Mouse (Mus musculus): ENCODE measurements around the gene Neurl4. TPM values are rescaled to one million over a fixed set of nuclear protein-coding genes. Genes with fewer than 3 reads are reported as not detected.
"Not testable (repeated sequence)": the region's sequence is repeated elsewhere in the genome, so short reads cannot be mapped to it uniquely, and the experiment has no call there.

Gene Neurl4
- polyA plus RNA-seq, 1 experiment from 2014 or later = 16.7 TPM

- under 1% methylated on average over 33 of the region's 34 CpGs for WGBS
Measured at GRCm38 (mm10) chr11:69948066-69948762, 47.3 kb downstream of the Neurl4 start, which contains the start of gene Slc2a4. Slc2a4 (minus strand) TSS chr11:69948188.

GRCm38 (mm10) chr11:69948763-69949150 lies 47.9 kb downstream of the Neurl4 start:
- DNase-seq (ENCODE audit: low spot score) = peak; percentile 90
- WGBS = 0% methylated on average over 14 of the region's 14 CpGs
- Histone ChIP-seq H3K27me3 (replicated peaks; ENCODE audit: control insufficient read depth, insufficient read depth, low read length) (no peaks in the 10 kb centered on the region), H3K9me3 (replicated peaks; ENCODE audit: control insufficient read depth, low read length) (no peaks in the 10 kb centered on the region), H3K36me3 (ENCODE audit: control insufficient read depth, insufficient read depth, low read length) (peaks cover 8% of the 10 kb centered on the region), H3K4me1 (ENCODE audit: control insufficient read depth, insufficient read depth, low read length) (peaks cover 10% of the 10 kb centered on the region), H3K4me2 (ENCODE audit: low read length) (peak overlapping the region; percentile 59), H3K4me3 (ENCODE audit: low read depth, low read length) (peak overlapping the region; percentile 43), H3K9ac (ENCODE audit: low read length) (peak overlapping the region; percentile 59), H3K27ac (ENCODE audit: low read depth, low read length) (peak overlapping the region; percentile 80)
- ATAC-seq = peak; percentile 63

More at GRCm38 (mm10) chr11:69948066-69948762, 47.3 kb downstream of the Neurl4 start, which contains the start of gene Slc2a4:
- ATAC-seq (peak; percentile 96), DNase-seq (ENCODE audit: low spot score) (peak; percentile 96)
- H3K27me3 ChIP-seq (replicated peaks; ENCODE audit: control insufficient read depth, insufficient read depth, low read length) = no peaks in the 10 kb centered on the region
- no peaks in the 10 kb centered on the region for H3K9me3 ChIP-seq (replicated peaks; ENCODE audit: control insufficient read depth, low read length)
- H3K4me1 ChIP-seq (ENCODE audit: control insufficient read depth, insufficient read depth, low read length) = peaks cover 10% of the 10 kb centered on the region
- peak within 1 kb of the TSS; percentile 80 for H3K27ac ChIP-seq (ENCODE audit: low read depth, low read length)
- peak within 1 kb of the TSS; percentile 43 for H3K4me3 ChIP-seq (ENCODE audit: low read depth, low read length)
- peak within 1 kb of the TSS; percentile 59 for H3K9ac ChIP-seq (ENCODE audit: low read length)
- H3K4me2 ChIP-seq (ENCODE audit: low read length) = peak within 1 kb of the TSS; percentile 59
- peaks cover 9% of the 10 kb centered on the region for H3K36me3 ChIP-seq (ENCODE audit: control insufficient read depth, insufficient read depth, low read length)

GRCm38 (mm10) chr11:69950807-69951459 lies 50.1 kb downstream of the Neurl4 start:
- Histone ChIP-seq H3K4me2 (ENCODE audit: low read length) (no peak overlapping the region), H3K36me3 (ENCODE audit: control insufficient read depth, insufficient read depth, low read length) (no peaks in the 10 kb centered on the region), H3K4me1 (ENCODE audit: control insufficient read depth, insufficient read depth, low read length) (peaks cover 10% of the 10 kb centered on the region), H3K9ac (ENCODE audit: low read length) (no peak overlapping the region), H3K27me3 (replicated peaks; ENCODE audit: control insufficient read depth, insufficient read depth, low read length) (no peaks in the 10 kb centered on the region), H3K9me3 (replicated peaks; ENCODE audit: control insufficient read depth, low read length) (no peaks in the 10 kb centered on the region), H3K27ac (ENCODE audit: low read depth, low read length) (no peak overlapping the region), H3K4me3 (ENCODE audit: low read depth, low read length) (no peak overlapping the region)
- no peak for ATAC-seq
- 39% methylated on average over 4 of the region's 4 CpGs for WGBS
- DNase-seq (ENCODE audit: low spot score) = no peak

- H3K27ac ChIP-seq (ENCODE audit: low read depth, low read length) = no peak overlapping the region
- H3K4me1 ChIP-seq (ENCODE audit: control insufficient read depth, insufficient read depth, low read length) = peaks cover 10% of the 10 kb centered on the region
- H3K4me2 ChIP-seq (ENCODE audit: low read length) = no peak overlapping the region
- no peak overlapping the region for H3K4me3 ChIP-seq (ENCODE audit: low read depth, low read length)
- no peaks in the 10 kb centered on the region for H3K27me3 ChIP-seq (replicated peaks; ENCODE audit: control insufficient read depth, insufficient read depth, low read length)
- WGBS = 47% methylated on average over 1 of the region's 1 CpGs
- ATAC-seq = no peak
- H3K9me3 ChIP-seq (replicated peaks; ENCODE audit: control insufficient read depth, low read length) = no peaks in the 10 kb centered on the region
- no peak overlapping the region for H3K9ac ChIP-seq (ENCODE audit: low read length)
- no peak for DNase-seq (ENCODE audit: low spot score)
- no peaks in the 10 kb centered on the region for H3K36me3 ChIP-seq (ENCODE audit: control insufficient read depth, insufficient read depth, low read length)
Measured at GRCm38 (mm10) chr11:69952274-69952673, 51.4 kb downstream of the Neurl4 start.

GRCm38 (mm10) chr11:69953267-69953915 lies 52.5 kb downstream of the Neurl4 start:
- H3K9me3 ChIP-seq (replicated peaks; ENCODE audit: control insufficient read depth, low read length) = no peaks in the 10 kb centered on the region
- DNase-seq (ENCODE audit: low spot score) (no peak), ATAC-seq (no peak)
- 70% methylated on average over 11 of the region's 11 CpGs for WGBS
- no peaks in the 10 kb centered on the region for H3K27me3 ChIP-seq (replicated peaks; ENCODE audit: control insufficient read depth, insufficient read depth, low read length)
- H3K36me3 ChIP-seq (ENCODE audit: control insufficient read depth, insufficient read depth, low read length) = no peaks in the 10 kb centered on the region
- H3K9ac ChIP-seq (ENCODE audit: low read length) = no peak overlapping the region
- no peak overlapping the region for H3K27ac ChIP-seq (ENCODE audit: low read depth, low read length)
- no peak overlapping the region for H3K4me2 ChIP-seq (ENCODE audit: low read length)
- H3K4me3 ChIP-seq (ENCODE audit: low read depth, low read length) = no peak overlapping the region
- H3K4me1 ChIP-seq (ENCODE audit: control insufficient read depth, insufficient read depth, low read length) = peaks cover 4% of the 10 kb centered on the region

- not testable (repeated sequence) for H3K4me1 ChIP-seq (ENCODE audit: control insufficient read depth, insufficient read depth, low read length); ATAC-seq; H3K9ac ChIP-seq (ENCODE audit: low read length); H3K9me3 ChIP-seq (replicated peaks; ENCODE audit: control insufficient read depth, low read length); H3K27me3 ChIP-seq (replicated peaks; ENCODE audit: control insufficient read depth, insufficient read depth, low read length); H3K36me3 ChIP-seq (ENCODE audit: control insufficient read depth, insufficient read depth, low read length); DNase-seq (ENCODE audit: low spot score); H3K27ac ChIP-seq (ENCODE audit: low read depth, low read length); H3K4me3 ChIP-seq (ENCODE audit: low read depth, low read length); H3K4me2 ChIP-seq (ENCODE audit: low read length)
- 75% methylated on average over 4 of the region's 4 CpGs for WGBS
Measured at GRCm38 (mm10) chr11:69955618-69956017, 54.7 kb downstream of the Neurl4 start.

- Histone ChIP-seq H3K4me3 (ENCODE audit: low read depth, low read length) (no peak overlapping the region), H3K27ac (ENCODE audit: low read depth, low read length) (no peak overlapping the region), H3K9me3 (replicated peaks; ENCODE audit: control insufficient read depth, low read length) (no peaks in the 10 kb centered on the region), H3K9ac (ENCODE audit: low read length) (no peak overlapping the region), H3K27me3 (replicated peaks; ENCODE audit: control insufficient read depth, insufficient read depth, low read length) (no peaks in the 10 kb centered on the region), H3K36me3 (ENCODE audit: control insufficient read depth, insufficient read depth, low read length) (no peaks in the 10 kb centered on the region), H3K4me2 (ENCODE audit: low read length) (no peak overlapping the region), H3K4me1 (ENCODE audit: control insufficient read depth, insufficient read depth, low read length) (no peaks in the 10 kb centered on the region)
- ATAC-seq (no peak), DNase-seq (ENCODE audit: low spot score) (no peak)
- WGBS = 91% methylated on average over 1 of the region's 1 CpGs
Measured at GRCm38 (mm10) chr11:69956218-69956617, 55.3 kb downstream of the Neurl4 start.

GRCm38 (mm10) chr11:69960616-69961015 lies 59.7 kb downstream of the Neurl4 start:
- DNase-seq (ENCODE audit: low spot score) = no peak
- ATAC-seq = no peak
- H3K9ac ChIP-seq (ENCODE audit: low read length) = no peak overlapping the region
- H3K4me2 ChIP-seq (ENCODE audit: low read length) = no peak overlapping the region
- no peaks in the 10 kb centered on the region for H3K9me3 ChIP-seq (replicated peaks; ENCODE audit: control insufficient read depth, low read length)
- no peak overlapping the region for H3K27ac ChIP-seq (ENCODE audit: low read depth, low read length)
- H3K36me3 ChIP-seq (ENCODE audit: control insufficient read depth, insufficient read depth, low read length) = no peaks in the 10 kb centered on the region
- H3K27me3 ChIP-seq (replicated peaks; ENCODE audit: control insufficient read depth, insufficient read depth, low read length) = peaks cover 25% of the 10 kb centered on the region
- H3K4me3 ChIP-seq (ENCODE audit: low read depth, low read length) = no peak overlapping the region
- 27% methylated on average over 5 of the region's 5 CpGs for WGBS
- H3K4me1 ChIP-seq (ENCODE audit: control insufficient read depth, insufficient read depth, low read length) = no peaks in the 10 kb centered on the region
